Mouse (Mus musculus) small intestine, adult 2 months (tissue): ENCODE data around the gene Gfod2. TPM values are rescaled to one million over a fixed set of nuclear protein-coding genes. Genes with fewer than 3 reads are reported as not detected.

Source experiments
- H3K27ac ChIP-seq: fragments of 200-500 bp; 2 replicates; pipeline ENCODE4 v1.5.1; 2012; ENCODE audit warnings: low read depth, low read length, control low read depth, inconsistent platforms; ENCODE audit not compliant: insufficient read depth
- H3K27me3 ChIP-seq: fragments of 200-500 bp; 2 replicates; pipeline ENCODE4 v1.6.1; 2012; ENCODE audit warnings: mild to moderate bottlenecking, moderate library complexity, low read length, inconsistent platforms; ENCODE audit not compliant: control insufficient read depth, insufficient read depth
- H3K36me3 ChIP-seq: fragments of 200-500 bp; 2 replicates; pipeline ENCODE4 v1.6.1; 2012; ENCODE audit warnings: mild to moderate bottlenecking, low read length, control low read depth, inconsistent platforms; ENCODE audit not compliant: control insufficient read depth, insufficient read depth
- H3K4me1 ChIP-seq: fragments of 200-500 bp; 2 replicates; pipeline ENCODE4 v1.6.1; 2012; ENCODE audit warnings: low read length, inconsistent platforms, mixed read lengths; ENCODE audit not compliant: control insufficient read depth, insufficient read depth, insufficient read length
- H3K4me3 ChIP-seq: fragments of 200-500 bp; 2 replicates; pipeline ENCODE4 v1.5.1; 2012; ENCODE audit warnings: low read depth, mild to moderate bottlenecking, control low read depth, inconsistent platforms, low read length, moderate library complexity
- CTCF ChIP-seq: fragments of 200-500 bp; IDR thresholded peaks from 2 replicates; pipeline ENCODE4 v1.5.1; 2012; ENCODE audit warnings: low read depth, mild to moderate bottlenecking, control low read depth, inconsistent platforms, low read length, moderate library complexity, mixed read lengths; ENCODE audit not compliant: insufficient replicate concordance, insufficient read length; ENCODE audit errors: extremely low read depth
- POLR2A ChIP-seq: fragments of 200-500 bp; IDR thresholded peaks from 2 replicates; pipeline ENCODE4 v1.6.1; 2012; ENCODE audit warnings: low read depth, mild to moderate bottlenecking, control low read depth, inconsistent platforms, low read length, moderate library complexity
- WGBS: fragments of 180-500 bp; shearing (Covaris S2); methylation state at CpG from one replicate; pipeline ENCODE4 v1.1.7; 2018; 5-methylcytosine and 5-hydroxymethylcytosine counted together
- polyA plus RNA-seq: library from polyadenylated mRNA; depleted of rRNA; stranded (reverse); fragments of >200 nt; gene quantifications from 2 replicates; pipeline ENCODE4 v1.2.3, GENCODE M21; 2012

Gene Gfod2
- polyA plus RNA-seq, 1 experiment: 8.3 TPM

DNA sequence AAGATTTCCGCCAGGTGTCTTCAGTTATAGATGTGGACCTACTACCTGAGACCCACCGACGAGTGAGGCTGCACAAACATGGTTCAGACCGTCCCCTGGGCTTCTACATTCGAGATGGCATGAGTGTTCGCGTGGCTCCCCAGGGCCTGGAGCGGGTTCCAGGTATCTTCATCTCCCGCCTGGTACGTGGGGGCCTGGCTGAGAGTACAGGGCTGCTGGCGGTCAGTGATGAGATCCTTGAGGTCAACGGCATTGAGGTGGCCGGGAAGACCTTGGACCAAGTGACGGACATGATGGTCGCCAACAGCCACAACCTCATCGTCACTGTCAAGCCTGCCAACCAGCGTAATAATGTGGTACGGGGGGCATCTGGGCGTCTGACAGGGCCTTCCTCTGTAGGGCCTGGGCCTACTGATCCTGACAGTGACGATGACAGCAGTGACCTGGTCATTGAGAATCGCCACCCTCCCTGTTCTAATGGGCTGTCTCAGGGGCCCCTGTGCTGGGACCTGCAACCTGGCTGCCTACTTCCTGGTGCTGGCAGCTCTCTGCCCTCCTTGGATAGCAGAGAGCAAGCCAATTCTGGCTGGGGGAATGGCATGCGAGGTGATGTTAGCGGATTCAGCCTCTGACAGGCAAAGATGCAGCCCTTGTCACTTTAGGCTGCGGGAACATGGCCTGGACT lies 55.6 kb downstream of the Gfod2 start:
- 94% methylated on average over 24 of the region's 24 CpGs for WGBS
- H3K27ac ChIP-seq: no peak overlapping the region
- H3K36me3 ChIP-seq: peaks cover 4% of the 10 kb centered on the region; the same call in 1 of the 2 replicates
- no peak overlapping the region for H3K4me3 ChIP-seq
- peaks cover 13% of the 10 kb centered on the region for H3K4me1 ChIP-seq
- H3K27me3 ChIP-seq: no peaks in the 10 kb centered on the region
- no peak for TF ChIP-seq CTCF
- no peak for TF ChIP-seq POLR2A

DNA sequence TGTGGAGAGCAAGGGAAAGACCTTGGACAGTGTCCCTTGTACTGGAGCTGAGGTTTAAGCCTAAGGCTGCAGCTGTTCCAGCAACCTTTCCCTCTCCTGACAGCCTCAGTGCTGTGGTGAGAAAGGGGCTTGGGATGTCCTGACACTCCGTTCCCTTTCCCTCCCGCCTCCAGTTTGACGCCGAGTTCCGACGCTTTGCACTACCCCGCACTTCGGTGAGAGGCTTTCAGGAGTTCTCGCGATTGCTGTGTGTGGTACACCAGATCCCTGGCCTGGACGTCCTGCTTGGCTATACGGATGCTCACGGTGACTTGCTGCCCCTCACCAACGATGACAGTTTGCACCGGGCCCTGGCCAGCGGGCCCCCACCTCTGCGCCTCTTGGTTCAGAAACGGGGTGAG lies 56.5 kb downstream of the Gfod2 start:
- H3K27me3 ChIP-seq: no peaks in the 10 kb centered on the region
- peaks cover 7% of the 10 kb centered on the region; the same call in 1 of the 2 replicates for H3K36me3 ChIP-seq
- H3K27ac ChIP-seq: no peak overlapping the region
- TF ChIP-seq CTCF (no peak), POLR2A (no peak)
- peak overlapping the region; percentile 80 for H3K4me3 ChIP-seq
- 72% methylated on average over 18 of the region's 18 CpGs for WGBS
- H3K4me1 ChIP-seq: peaks cover 8% of the 10 kb centered on the region

DNA sequence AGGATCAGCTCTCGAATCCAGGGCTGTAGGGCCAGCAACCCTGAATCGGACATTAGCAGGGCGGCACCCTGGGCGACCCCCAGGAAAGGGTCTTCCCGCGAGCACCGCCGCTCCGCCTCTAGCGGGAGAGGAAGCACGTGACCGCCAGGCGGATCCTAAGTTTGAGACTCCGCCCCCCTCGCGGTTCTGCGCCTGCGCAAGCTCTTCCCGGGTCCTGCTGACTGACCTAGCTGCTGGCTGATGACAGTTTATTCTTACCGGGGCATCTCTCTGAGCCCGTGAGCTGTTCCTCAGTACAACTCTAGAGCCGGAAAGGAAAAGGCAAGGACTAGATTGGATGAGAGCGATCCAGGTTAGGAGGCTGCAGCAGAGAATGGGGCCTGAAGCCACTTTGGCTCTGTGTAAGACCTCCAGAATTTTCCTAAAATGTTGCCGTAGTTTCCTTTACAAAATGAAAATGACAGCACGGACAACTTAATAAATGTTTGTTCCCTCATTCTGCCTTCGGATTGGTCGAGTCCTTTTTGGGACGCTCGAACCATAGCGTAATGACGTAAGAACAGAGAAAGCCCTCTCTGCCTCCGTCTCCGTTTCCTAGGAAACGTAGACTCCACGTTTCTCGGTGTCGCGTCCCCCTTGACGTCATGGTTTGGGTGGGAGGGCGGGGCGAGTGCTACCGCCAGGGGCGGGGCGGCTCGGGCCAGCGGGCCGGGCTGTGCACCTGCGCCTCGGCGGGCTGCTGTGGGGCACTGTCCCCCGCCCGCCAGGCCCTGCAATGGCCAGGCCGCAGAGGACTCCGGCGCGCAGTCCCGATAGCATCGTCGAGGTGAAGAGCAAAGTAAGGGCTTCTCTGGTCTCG lies 57.3 kb downstream of the Gfod2 start, which contains the start of the genes Acd and Pard6a:
Acd (minus strand) TSS at position 137 of the 859 bp plus-strand sequence.
Pard6a (plus strand) TSS at position 183 of the 859 bp plus-strand sequence.
- H3K4me3 ChIP-seq: peak within 1 kb of the TSS; percentile 80
- H3K4me1 ChIP-seq: peaks cover 8% of the 10 kb centered on the region
- TF ChIP-seq POLR2A: no peak; the same call in 1 of the 2 replicates
- TF ChIP-seq CTCF: no peak
- peaks cover 7% of the 10 kb centered on the region; the same call in 1 of the 2 replicates for H3K36me3 ChIP-seq
- WGBS: under 1% methylated on average over 60 of the region's 60 CpGs
- peak within 1 kb of the TSS; percentile 89 for H3K27ac ChIP-seq
- H3K27me3 ChIP-seq: no peaks in the 10 kb centered on the region

DNA sequence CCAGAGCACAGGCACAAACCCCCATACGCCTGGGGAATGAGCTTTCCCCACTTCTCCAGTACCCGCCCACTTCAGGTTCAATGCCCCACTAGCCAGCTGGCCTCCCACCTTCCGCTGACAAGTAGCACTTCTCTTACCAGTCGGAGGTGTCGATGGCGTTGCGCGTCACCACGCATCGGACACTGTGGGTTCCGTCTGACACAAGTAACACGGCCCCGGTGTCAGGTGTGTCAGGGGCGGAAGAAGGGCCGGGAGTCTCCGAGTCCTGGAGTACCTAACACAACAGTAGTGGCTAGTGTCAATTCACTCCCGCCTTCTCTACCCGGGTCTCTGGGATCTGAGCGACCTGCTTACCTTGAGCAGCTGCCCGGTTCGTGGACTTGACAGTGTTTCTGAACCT lies 57.9 kb downstream of the Gfod2 start:
- Histone ChIP-seq H3K36me3 (peaks cover 7% of the 10 kb centered on the region; the same call in 1 of the 2 replicates), H3K27ac (peak overlapping the region; percentile 8; the same call in 1 of the 2 replicates), H3K27me3 (no peaks in the 10 kb centered on the region), H3K4me1 (peaks cover 8% of the 10 kb centered on the region), H3K4me3 (peak overlapping the region; percentile 80)
- WGBS: under 1% methylated on average over 21 of the region's 21 CpGs
- no peak for TF ChIP-seq POLR2A
- TF ChIP-seq CTCF: no peak; the same call in 1 of the 2 replicates

DNA sequence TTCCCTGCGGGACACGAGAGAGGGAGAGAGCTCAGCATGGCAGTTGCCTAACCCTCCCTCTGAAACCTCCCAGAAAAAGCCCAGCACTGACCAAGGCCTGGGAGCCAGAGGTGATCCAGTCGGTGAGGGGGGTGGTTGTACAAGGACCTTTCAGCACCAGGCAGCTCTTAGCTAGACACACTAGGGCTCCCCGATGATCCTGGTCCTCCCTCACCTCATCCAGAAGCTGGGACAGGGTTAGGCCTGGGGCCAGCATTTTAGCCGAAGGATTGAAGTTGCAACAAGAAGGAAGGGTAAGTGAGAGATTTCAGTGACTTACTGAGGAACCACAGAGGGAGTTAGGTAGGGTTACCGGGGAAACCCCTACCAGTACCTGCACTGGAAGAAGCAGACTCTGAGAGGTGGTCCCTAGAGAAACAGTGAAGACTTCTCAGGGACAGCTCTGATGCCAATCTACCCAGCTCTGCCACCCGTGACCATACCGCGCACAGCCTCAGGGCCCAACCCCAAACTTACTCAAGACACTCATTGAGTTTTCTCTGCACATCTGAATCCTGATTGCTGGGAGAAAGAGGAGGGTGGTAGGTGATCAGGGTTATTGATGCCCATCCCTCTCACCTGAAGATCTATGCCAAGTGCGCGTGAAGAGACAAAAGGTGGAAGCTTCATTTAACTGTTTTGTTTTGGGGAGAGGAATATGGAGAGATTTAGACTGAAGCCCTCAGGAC lies 58.8 kb downstream of the Gfod2 start:
- TF ChIP-seq CTCF: no peak
- Histone ChIP-seq H3K4me3 (no peak overlapping the region), H3K27ac (no peak overlapping the region), H3K36me3 (peaks cover 7% of the 10 kb centered on the region; the same call in 1 of the 2 replicates), H3K4me1 (peaks cover 8% of the 10 kb centered on the region), H3K27me3 (no peaks in the 10 kb centered on the region)
- 93% methylated on average over 11 of the region's 11 CpGs for WGBS

DNA sequence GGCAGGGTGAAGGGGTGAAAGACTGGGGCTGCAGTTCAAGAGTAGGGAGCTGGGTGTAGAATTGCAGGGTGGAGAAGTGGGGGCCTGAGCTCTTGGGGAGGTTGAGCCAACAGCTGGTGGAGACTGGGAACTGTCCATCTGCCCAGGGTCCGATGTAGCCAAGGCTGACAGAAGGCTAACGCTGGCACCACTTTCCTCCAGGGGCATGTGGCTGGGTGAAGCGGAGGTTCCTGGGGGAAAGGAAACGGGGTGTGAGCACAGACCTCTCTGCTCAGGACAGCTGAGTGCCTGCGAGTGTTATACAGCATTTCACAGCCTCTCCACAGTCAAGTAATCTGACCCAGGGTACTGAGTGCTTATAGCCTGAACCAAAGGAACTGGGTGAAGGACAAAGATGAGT lies 59.7 kb downstream of the Gfod2 start:
- no peak overlapping the region for H3K4me3 ChIP-seq
- no peak overlapping the region for H3K27ac ChIP-seq
- H3K27me3 ChIP-seq: peaks cover 7% of the 10 kb centered on the region; the same call in 1 of the 2 replicates
- WGBS: 93% methylated on average over 5 of the region's 5 CpGs
- TF ChIP-seq CTCF (no peak), POLR2A (no peak)
- H3K4me1 ChIP-seq: peaks cover 14% of the 10 kb centered on the region
- H3K36me3 ChIP-seq: peaks cover 7% of the 10 kb centered on the region; the same call in 1 of the 2 replicates
